Mouse (Mus musculus): ENCODE data around the gene Med13l.

Med13l gene

GRCm38 (mm10) chr5:118594470-118595236, 34.2 kb downstream of the Med13l start:
- DNase-seq, result peak; percentile 77 to 78

- DNase-seq, result no peak
Measured at GRCm38 (mm10) chr5:118595901-118596300, 35.4 kb downstream of the Med13l start.

GRCm38 (mm10) chr5:118596452-118597092, 36.1 kb downstream of the Med13l start:
- DNase-seq, result no peak

- DNase-seq, result no peak
Measured at GRCm38 (mm10) chr5:118598601-118599000, 38.1 kb downstream of the Med13l start.

GRCm38 (mm10) chr5:118601452-118601851, 41.0 kb downstream of the Med13l start:
- no peak for DNase-seq

- DNase-seq, result no peak
Measured at GRCm38 (mm10) chr5:118602706-118603105, 42.2 kb downstream of the Med13l start.

GRCm38 (mm10) chr5:118605424-118606067, 45.1 kb downstream of the Med13l start:
- no peak for DNase-seq

GRCm38 (mm10) chr5:118606636-118607035, 46.2 kb downstream of the Med13l start:
- peak in 1 of 2 experiments; percentile 31 for DNase-seq

- no peak for DNase-seq
Measured at GRCm38 (mm10) chr5:118607900-118608299, 47.4 kb downstream of the Med13l start.

GRCm38 (mm10) chr5:118610468-118610867, 50.0 kb downstream of the Med13l start:
- no peak for DNase-seq

GRCm38 (mm10) chr5:118612956-118613631, 52.6 kb downstream of the Med13l start:
- no peak for DNase-seq

- DNase-seq, result no peak
Measured at GRCm38 (mm10) chr5:118613704-118614103, 53.2 kb downstream of the Med13l start.

GRCm38 (mm10) chr5:118614116-118614515, 53.6 kb downstream of the Med13l start:
- peak in 1 of 2 experiments; percentile 29 for DNase-seq

GRCm38 (mm10) chr5:118614571-118614981, 54.1 kb downstream of the Med13l start:
- peak; percentile 30 to 35 for DNase-seq

GRCm38 (mm10) chr5:118618963-118619610, 58.6 kb downstream of the Med13l start:
- no peak for DNase-seq

GRCm38 (mm10) chr5:118619801-118620200, 59.3 kb downstream of the Med13l start:
- DNase-seq, result no peak

- no peak for DNase-seq
Measured at GRCm38 (mm10) chr5:118620330-118620910, 59.9 kb downstream of the Med13l start.

GRCm38 (mm10) chr5:118621877-118622276, 61.4 kb downstream of the Med13l start:
- no peak for DNase-seq

- DNase-seq, result no peak
Measured at GRCm38 (mm10) chr5:118622346-118622745, 61.9 kb downstream of the Med13l start.

- no peak for DNase-seq
Measured at GRCm38 (mm10) chr5:118623797-118624196, 63.3 kb downstream of the Med13l start.

- DNase-seq, result no peak
Measured at GRCm38 (mm10) chr5:118627630-118628029, 67.2 kb downstream of the Med13l start.

GRCm38 (mm10) chr5:118628211-118628610, 67.7 kb downstream of the Med13l start:
- DNase-seq, result no peak

Data from B cell, adult 2 months (primary cell).